Mouse (Mus musculus): Measurements from ENCODE around the gene Kirrel3.

Kirrel3 gene

GRCm38 (mm10) chr9:35058596-35059354 is 573.1 kb downstream of the Kirrel3 start:
- DNase-seq (ENCODE audit: low spot score), result no peak

DNA sequence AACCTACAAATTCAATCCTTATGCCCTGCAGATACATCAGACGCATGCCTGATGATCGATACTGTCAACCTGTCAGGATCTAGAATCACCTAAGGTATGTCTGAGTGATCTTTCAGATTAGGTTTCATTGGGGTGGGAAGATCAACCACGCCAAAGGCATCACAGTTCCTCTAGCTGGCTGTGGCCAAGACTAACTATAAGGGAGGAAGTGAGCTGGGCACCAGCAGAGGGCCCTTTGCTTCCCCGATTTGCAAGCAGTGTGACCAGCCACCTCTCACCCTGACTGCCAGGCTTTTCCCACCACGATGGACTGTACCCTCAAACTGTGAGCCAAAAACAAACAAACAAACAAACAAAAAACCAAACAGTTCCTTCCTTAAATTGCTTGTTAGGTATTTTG is 574.2 kb downstream of the Kirrel3 start:
- DNase-seq (ENCODE audit: low spot score), result no peak

DNA sequence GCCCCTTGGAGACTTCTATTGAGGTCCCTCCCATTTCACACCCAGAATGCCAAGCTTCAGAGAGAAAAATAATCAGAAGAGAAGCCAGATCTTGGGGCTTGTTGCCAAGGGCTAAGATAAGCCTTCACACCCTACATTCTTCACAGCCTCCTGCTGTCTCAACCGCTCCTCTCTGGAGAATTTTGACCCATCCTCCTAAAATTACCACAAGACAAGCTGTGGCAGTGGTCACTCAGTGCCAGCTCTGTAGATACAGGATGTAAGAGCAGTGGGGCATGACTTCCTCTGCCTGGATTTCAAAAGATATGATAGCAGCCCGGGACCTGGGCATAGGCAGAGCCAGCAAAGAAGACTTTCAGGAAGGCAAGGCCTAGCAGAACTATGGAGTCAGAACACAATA is 575.8 kb downstream of the Kirrel3 start:
- no peak for DNase-seq (ENCODE audit: low spot score)
